In the genomic region with DNA sequence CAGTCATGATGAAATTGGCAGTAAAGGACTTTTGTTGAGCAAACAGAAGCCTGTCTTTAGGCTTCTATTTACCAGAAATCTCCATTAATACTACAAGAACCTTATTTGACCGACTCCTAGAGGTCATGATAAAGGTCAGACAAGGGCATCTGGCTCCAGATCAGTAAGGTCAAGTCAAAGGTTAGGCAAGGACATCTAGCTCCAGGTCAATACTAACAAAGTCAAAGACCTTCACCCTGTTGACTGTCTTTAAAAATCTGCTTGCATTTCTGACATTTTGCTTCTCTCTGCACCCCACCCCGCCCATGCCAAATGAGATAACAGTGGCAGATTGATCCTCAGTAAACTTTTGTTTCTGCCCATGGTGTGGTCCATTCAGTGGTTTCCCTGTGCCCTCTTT, we compare ENCODE assay signal across 39 mouse cellular contexts. TPM values are rescaled to one million over a fixed set of nuclear protein-coding genes. Genes with fewer than 3 reads are reported as not detected.
"Had no signal": no experiment of that assay in that cellular context is flagged by ENCODE, and none has a peak within 500 bp of the region (broad histone marks: within the 10 kb centered on the region; RNA-seq: fewer than 3 reads in every experiment).

No protein-coding gene starts in this region.

- H3K27ac ChIP-seq: embryonic facial prominence, embryonic 10.5 days; embryonic facial prominence, embryonic 12.5 days; embryonic facial prominence, embryonic 13.5 days; embryonic facial prominence, embryonic 15.5 days; forebrain, embryonic 10.5 days; forebrain, embryonic 12.5 days; forebrain, embryonic 13.5 days; forebrain, embryonic 15.5 days; gastrocnemius, adult 2 months; heart, adult 2 months had no signal

- H3K36me3 ChIP-seq: embryonic facial prominence, embryonic 10.5 days; embryonic facial prominence, embryonic 12.5 days; embryonic facial prominence, embryonic 13.5 days; embryonic facial prominence, embryonic 15.5 days; forebrain, embryonic 10.5 days; forebrain, embryonic 12.5 days; forebrain, embryonic 15.5 days had no signal

- H3K9me3 ChIP-seq: embryonic facial prominence, embryonic 10.5 days; embryonic facial prominence, embryonic 12.5 days; embryonic facial prominence, embryonic 13.5 days; embryonic facial prominence, embryonic 15.5 days; forebrain, embryonic 10.5 days; forebrain, embryonic 13.5 days; forebrain, embryonic 15.5 days had no signal

- DNase-seq: cerebellum, adult 8-10 months; cerebellum, adult 9-10 months; cerebellum, adult 9-11 months; cerebellum, postnatal 10 days; cerebellum, postnatal 14 days; cerebellum, postnatal 25 days; cerebellum, postnatal 36 days; embryo, embryonic 11 days; forebrain, postnatal 0 days; gastrocnemius, adult 2 months; gastrocnemius, postnatal 10 days; gastrocnemius, postnatal 14 days; gastrocnemius, postnatal 25 days; gastrocnemius, postnatal 36 days; heart, adult 11 months; heart, adult 18-20 months; heart, adult 2 months had no signal

- H3K4me1 ChIP-seq: embryonic facial prominence, embryonic 10.5 days; embryonic facial prominence, embryonic 12.5 days; embryonic facial prominence, embryonic 13.5 days; embryonic facial prominence, embryonic 15.5 days; forebrain, embryonic 10.5 days; forebrain, embryonic 12.5 days; forebrain, embryonic 13.5 days; forebrain, embryonic 15.5 days had no signal

- H3K27me3 ChIP-seq: embryonic facial prominence, embryonic 15.5 days; forebrain, embryonic 12.5 days; forebrain, embryonic 13.5 days; forebrain, embryonic 15.5 days had no signal

- H3K9ac ChIP-seq: embryonic facial prominence, embryonic 12.5 days; embryonic facial prominence, embryonic 13.5 days; embryonic facial prominence, embryonic 15.5 days; forebrain, embryonic 12.5 days; forebrain, embryonic 13.5 days; forebrain, embryonic 15.5 days; forebrain, postnatal 0 days had no signal

- H3K4me2 ChIP-seq: embryonic facial prominence, embryonic 12.5 days; embryonic facial prominence, embryonic 13.5 days; embryonic facial prominence, embryonic 15.5 days; forebrain, embryonic 12.5 days; forebrain, embryonic 13.5 days; forebrain, embryonic 15.5 days had no signal

- H3K4me3 ChIP-seq: embryonic facial prominence, embryonic 10.5 days; embryonic facial prominence, embryonic 12.5 days; embryonic facial prominence, embryonic 13.5 days; embryonic facial prominence, embryonic 15.5 days; erythroblast, embryonic 14.5 days; forebrain, embryonic 10.5 days; forebrain, embryonic 12.5 days; forebrain, embryonic 13.5 days; forebrain, embryonic 15.5 days; gastrocnemius, adult 2 months; heart, adult 2 months had no signal

- ATAC-seq: forebrain, embryonic 13.5 days; forebrain, embryonic 14.5 days; forebrain, embryonic 15.5 days; forebrain, embryonic 16.5 days; forebrain, postnatal 0 days had no signal

RNA-seq across cellular contexts. Expression of gene Gstt1, which starts 5.8 kb away (rescaled TPM):
- total RNA-seq: granulocyte monocyte progenitor cell, adult 5-6 weeks had no signal

RNA-seq across cellular contexts. Expression of gene Gstt4, which starts 18.1 kb away (rescaled TPM):
- total RNA-seq: common myeloid progenitor, adult 5-6 weeks; forebrain, postnatal 0 days; gastrocnemius, adult 18-20 months; gastrocnemius, adult 2 months; gastrocnemius, adult 8-10 months; gastrocnemius, postnatal 10 days; gastrocnemius, postnatal 14 days; gastrocnemius, postnatal 25 days; gastrocnemius, postnatal 36 days; gastrocnemius, postnatal 4 days; granulocyte monocyte progenitor cell, adult 5-6 weeks; heart, adult 18-20 months; heart, adult 2 months; heart, adult 8-10 months had no signal
- polyA plus RNA-seq: cortical plate, adult 2 months; embryonic facial prominence, embryonic 10.5 days; embryonic facial prominence, embryonic 11.5 days; embryonic facial prominence, embryonic 12.5 days; embryonic facial prominence, embryonic 13.5 days; embryonic facial prominence, embryonic 14.5 days; embryonic facial prominence, embryonic 15.5 days; erythroblast, embryonic 14.5 days; forebrain, embryonic 10.5 days; forebrain, embryonic 11.5 days; forebrain, embryonic 12.5 days; forebrain, embryonic 13.5 days; forebrain, embryonic 14.5 days; forebrain, embryonic 15.5 days; forebrain, embryonic 16.5 days; forebrain, postnatal 0 days; frontal cortex, adult 2 months had no signal

RNA-seq across cellular contexts. Expression of gene Gstt3, which starts 23.0 kb away (rescaled TPM):
- polyA plus RNA-seq: erythroblast, embryonic 14.5 days had no signal

RNA-seq across cellular contexts. Expression of gene Gm20441, which starts 23.5 kb away (rescaled TPM):
- total RNA-seq: common myeloid progenitor, adult 5-6 weeks; forebrain, postnatal 0 days; gastrocnemius, adult 18-20 months; gastrocnemius, adult 2 months; gastrocnemius, adult 8-10 months; gastrocnemius, postnatal 10 days; gastrocnemius, postnatal 14 days; gastrocnemius, postnatal 25 days; gastrocnemius, postnatal 36 days; gastrocnemius, postnatal 4 days; granulocyte monocyte progenitor cell, adult 5-6 weeks; heart, adult 18-20 months; heart, adult 2 months; heart, adult 8-10 months had no signal
- polyA plus RNA-seq: cortical plate, adult 2 months; embryonic facial prominence, embryonic 10.5 days; embryonic facial prominence, embryonic 11.5 days; embryonic facial prominence, embryonic 12.5 days; embryonic facial prominence, embryonic 13.5 days; embryonic facial prominence, embryonic 14.5 days; embryonic facial prominence, embryonic 15.5 days; erythroblast, embryonic 14.5 days; forebrain, embryonic 10.5 days; forebrain, embryonic 11.5 days; forebrain, embryonic 12.5 days; forebrain, embryonic 13.5 days; forebrain, embryonic 15.5 days; forebrain, embryonic 16.5 days; forebrain, postnatal 0 days; frontal cortex, adult 2 months; heart, adult 2 months had no signal
